Mouse (Mus musculus) erythroid progenitor cell, adult 5-6 weeks (primary cell): ENCODE measurements around the gene Senp1. TPM values are rescaled to one million over a fixed set of nuclear protein-coding genes. Genes with fewer than 3 reads are reported as not detected.

Experiments
- ATAC-seq: replicated peaks from 2 replicates; pipeline ENCODE4 v1.8.0; 2016; ENCODE audit warnings: moderate number of reproducible peaks, mild to moderate bottlenecking, moderate TSS enrichment, inconsistent platforms; ENCODE audit not compliant: poor library complexity, low FRiP score, severe bottlenecking
- total RNA-seq, 2 experiments: library from RNA; stranded (forward) in 1 of 2; stranded (reverse) in 1 of 2; fragments of 150-400 nt in 1 of 2; fragments of 186-747, 209-891 nt in 1 of 2; gene quantifications; 2 replicates each; pipeline versions ENCODE4 v1.2.3 to v1.2.4; 2015 to 2017; ENCODE audit warnings: low replicate concordance in 2 of 2

Gene Senp1
- total RNA-seq (2015; ENCODE audit: low replicate concordance) = 35.0 and 47.4 TPM in 2 replicates
- total RNA-seq (2017; ENCODE audit: low replicate concordance) = 42.2 and 49.9 TPM in 2 replicates

DNA sequence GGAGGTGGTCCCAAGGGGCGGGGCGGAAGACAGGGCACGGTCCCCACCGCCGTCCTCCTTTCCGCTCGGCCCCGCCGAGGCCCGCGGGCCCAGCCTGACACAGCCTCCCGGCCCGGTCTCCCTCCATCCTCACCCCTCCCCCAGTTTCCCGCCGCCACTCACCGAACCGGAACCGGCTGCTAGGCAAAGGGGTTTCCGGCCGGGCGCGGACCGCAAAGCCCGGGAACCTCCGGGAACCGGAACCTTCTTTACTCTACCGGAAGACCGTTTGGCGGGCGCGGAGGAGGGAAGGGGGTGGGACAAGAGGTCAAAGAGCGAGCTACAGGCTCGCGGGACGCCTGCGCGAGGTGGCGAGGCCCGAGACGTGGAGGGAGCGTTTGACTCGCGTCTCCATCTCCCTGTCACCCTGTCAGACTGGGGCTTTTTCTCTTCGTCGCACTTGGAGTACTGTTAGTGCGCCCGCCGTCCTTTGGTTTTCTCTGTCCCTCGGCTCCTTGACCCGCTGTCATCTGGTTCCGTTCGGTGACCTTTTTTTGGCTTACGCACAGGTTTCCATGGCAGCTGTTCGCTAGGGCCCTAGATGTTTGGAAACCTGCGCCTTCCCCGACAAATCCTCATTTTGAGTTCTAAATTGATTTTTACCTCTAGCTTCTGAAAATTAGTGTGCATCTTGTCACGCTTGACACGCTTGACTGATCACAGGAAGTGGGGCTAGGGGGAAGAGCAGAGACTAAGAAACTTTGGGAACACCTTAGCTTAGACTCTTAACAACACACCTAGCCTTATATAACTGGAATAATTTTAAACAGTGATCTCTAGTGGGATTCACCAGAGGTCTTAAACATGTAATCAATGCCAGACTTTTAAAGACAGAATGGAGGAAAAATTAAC, at the start of gene Senp1:
TSS of gene Senp1 (minus strand) at position 624 of the 891 bp plus-strand sequence.
- ATAC-seq = peak; percentile 91

DNA sequence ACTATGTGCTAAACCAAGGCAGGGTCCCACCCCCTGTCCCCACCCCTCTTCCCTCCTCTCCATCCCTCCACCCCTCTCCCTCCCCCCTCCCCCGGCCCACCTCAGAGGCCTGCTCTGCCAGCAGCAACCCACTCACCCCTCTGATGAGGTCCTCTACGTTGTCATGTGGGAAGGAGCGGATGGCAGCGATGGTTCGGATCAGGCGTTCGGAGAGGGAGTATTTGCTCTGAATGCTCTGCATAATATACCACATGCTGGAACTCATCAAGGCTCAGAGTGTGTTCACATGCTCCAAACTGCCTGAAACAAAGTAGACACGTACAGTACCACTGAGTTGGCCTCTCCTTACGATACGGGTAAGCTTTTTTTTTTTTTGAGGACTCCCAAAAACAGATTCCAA, 49.0 kb upstream of the Senp1 start:
- ATAC-seq = no peak

DNA sequence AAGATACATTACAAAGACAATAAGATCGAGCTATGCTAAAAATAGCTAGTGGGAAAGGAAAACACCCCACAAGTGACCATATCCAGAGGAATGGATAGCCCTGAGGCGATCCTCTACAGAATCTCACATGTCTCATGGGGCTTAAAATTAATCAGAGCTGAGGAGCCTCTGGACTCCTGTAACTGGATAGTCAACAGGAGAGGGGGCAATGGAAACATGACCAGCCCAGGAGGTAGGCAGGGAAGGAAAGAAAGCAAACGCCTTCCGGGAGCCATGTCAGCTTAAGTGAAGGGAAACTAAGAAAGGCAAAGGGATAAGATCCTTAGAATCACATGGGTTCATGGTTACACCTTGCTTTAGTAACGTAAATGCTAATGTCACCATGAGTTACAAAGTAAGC, 47.3 kb upstream of the Senp1 start:
- ATAC-seq = no peak

DNA sequence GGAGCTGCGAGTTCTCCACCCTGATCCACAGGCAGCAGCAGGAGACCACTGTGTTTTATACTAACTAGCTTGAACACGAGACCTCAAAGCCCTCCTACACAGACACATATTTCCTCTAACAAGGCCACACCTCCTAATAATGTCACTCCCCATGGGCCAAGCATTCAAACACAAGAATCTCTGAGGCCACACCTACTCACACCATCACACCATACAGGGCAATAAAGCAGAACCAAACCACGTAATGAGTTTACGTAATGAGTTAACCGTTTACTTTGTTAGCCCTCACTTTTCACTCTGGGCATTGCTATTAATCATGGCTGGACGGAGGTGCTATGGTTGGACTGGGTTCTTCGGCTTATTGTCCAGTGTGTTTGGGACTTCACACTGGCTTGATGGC, 46.2 kb upstream of the Senp1 start:
- no peak for ATAC-seq

DNA sequence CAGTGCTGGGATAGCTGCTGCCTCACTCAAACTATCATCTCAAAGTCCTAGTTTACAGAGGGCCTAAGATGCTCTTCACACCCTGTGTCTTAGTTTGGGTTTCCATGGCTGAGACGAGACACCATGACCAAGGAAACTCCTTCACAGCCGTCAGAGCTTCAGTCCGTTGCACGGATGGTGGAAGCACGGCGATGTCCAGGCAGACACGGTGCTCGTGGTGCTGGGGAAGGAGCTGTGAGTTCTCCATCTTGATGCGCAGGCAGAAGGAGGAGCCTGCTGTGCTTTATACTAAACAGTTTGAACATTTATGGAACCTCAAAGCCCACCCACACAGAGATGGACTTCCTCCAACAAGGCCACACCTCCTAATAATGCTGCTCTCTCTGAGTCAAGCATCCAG, 43.3 kb upstream of the Senp1 start:
- ATAC-seq = no peak

DNA sequence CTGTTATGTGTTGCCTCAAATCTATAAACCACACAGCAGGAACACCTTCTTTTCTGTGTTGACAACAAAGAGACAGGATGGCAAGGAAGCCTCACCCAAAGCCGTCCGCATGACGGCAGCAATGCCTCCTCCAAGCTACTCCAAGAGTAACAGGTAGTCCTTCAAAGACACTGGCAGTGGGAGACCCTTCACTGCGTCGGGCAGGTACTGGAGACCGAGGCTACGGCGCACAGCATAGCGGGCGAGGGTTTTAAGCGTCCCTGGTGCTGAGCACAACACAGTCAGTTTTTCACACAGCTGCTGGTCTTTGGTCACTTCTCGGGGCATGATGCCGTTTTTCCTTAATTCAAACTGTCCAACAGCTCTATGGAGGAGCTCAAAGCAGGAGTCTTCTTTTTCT, 42.1 kb upstream of the Senp1 start:
- no peak for ATAC-seq

DNA sequence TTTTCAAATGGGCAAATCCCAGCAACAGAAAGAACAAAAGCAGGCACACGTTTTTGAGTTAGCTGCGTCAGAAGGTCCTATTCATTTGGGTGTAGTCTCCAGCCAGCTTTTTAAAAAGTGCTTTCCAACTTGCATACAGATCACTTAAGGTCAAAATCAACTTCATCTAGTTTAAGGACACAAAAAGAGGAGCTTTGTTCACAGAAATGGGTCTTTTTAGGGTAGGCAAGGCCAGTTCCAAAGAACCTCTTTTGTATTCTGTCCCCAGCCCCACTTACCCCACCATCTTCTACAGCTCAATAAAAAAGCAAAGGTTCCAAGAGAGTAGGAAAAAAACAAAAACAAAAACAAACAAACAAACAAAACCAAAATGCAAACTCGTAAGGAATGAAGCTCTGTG, 41.1 kb upstream of the Senp1 start:
- ATAC-seq = no peak

DNA sequence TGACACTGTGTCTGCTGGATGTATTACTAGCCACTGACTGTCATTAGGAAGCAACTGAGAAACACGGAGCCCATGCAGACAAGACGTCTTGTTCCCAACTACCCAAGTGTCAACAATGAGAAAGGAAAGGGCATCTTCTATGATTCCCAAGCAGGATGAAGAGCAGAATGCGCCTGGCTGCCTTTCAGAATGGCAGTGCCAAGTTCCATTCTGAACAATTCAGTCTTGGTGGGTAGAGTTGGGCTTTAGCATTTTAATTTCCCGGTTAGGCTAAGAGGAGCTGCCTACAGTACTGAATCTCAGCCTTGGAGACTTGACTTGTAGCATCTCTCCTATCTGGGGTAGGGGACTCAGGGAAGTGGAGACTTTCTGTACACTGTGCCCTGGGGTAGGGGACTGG, 40.5 kb upstream of the Senp1 start:
- ATAC-seq = no peak

DNA sequence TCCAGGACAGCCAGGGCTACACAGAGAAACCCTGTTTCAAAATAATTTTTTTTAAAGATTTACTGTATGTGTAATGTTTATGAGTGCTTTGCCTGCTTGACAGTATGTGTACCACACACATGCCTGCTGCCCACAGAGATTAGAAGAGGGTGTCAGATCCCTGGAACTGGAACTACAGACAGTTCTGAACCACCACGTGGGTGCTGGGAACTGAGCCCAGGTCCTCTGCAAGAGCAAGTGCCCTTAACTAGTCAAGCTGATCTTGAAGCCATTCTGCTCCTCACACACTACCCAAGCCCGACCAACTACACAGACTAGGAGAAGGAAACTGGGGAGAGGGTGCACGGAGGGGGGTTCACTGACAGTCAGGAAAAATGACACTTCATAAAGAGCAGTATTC, 39.9 kb upstream of the Senp1 start:
- no peak for ATAC-seq

DNA sequence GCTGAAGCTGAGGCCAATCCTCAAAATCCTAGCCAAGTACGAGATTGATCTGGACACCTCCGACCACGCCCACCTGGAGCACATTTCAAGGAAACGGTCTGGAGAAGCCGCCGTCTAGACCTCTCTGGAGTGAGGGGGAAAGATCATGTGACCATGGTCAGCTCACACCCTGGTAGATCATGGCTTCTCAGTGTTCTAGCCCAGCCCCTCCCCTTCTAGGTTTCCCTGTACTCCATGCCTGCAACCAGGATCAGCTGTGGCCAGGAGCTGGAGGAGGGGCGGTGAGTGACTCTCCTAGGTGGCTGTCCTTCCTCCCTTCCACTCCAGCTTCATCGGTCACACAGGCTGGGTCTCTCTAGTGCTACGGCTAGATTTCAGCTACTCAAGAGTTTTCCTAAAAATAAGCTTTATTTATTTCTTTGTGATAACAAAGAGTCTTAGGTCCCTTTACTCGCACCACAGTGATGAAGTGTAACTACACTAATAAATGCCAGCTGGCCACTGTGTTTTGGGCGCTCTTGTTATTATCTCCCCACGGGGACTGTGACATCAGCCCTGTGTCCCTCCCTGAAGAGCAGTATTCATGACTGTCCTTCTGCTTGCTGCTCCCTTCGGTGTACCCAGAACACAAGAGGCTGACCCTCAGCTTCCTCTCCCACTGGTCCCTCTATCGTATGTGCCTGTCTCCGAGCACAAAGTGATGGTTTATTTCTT, 38.6 kb upstream of the Senp1 start:
- no peak for ATAC-seq

DNA sequence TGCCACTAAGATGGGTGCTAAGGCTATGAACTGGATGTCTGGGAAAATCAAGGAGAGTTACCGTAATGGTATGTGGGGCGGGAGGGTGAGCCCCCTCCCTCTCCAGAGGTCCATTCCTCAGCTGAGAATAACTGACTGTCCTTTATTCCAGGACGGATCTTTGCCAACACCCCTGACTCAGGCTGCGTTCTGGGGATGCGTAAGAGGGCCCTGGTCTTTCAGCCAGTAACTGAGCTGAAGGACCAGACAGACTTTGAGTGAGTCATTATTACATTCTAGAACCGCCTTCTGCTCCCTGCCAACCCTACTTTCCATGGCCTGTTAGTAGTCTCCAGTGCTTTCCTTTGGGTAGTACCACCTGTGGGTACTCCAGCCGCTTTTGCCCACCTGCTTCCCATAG, 37.9 kb upstream of the Senp1 start:
- ATAC-seq = no peak

DNA sequence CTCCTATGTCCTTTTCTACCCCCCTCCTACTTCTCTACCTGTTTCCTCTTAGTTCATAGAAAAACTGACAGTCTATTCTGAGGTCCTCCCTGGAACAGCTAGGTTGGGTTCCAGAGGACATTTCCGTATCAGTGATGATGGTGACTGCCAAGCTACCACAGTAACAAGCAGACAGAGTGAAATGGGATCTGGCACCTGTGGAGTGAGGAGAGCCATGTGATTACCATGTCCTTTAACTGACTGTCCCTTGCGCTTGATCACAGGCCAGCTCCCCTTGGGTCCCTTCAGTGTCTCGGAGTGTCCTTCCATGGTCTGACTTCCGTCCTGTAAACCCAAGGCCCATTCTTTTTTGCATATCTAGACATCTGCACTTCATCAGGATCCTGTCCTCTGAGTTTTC, 37.5 kb upstream of the Senp1 start:
- ATAC-seq = no peak

DNA sequence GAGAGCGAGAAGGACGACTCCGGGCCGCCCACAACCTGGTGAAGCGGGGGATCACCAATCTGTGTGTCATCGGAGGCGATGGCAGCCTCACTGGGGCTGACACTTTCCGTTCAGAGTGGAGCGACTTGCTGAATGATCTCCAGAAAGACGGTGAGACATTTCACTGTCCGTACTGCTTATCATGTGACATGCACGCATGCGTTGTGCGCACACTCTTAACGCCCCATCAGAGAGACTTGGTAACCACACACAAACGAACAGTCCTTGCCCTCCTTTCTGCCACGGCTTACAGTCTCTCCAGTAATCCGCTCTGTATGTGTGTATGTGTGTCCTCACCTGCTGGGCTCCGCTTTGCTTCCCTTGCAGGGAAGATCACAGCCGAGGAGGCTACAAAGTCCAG, 27.3 kb upstream of the Senp1 start:
- ATAC-seq = no peak

DNA sequence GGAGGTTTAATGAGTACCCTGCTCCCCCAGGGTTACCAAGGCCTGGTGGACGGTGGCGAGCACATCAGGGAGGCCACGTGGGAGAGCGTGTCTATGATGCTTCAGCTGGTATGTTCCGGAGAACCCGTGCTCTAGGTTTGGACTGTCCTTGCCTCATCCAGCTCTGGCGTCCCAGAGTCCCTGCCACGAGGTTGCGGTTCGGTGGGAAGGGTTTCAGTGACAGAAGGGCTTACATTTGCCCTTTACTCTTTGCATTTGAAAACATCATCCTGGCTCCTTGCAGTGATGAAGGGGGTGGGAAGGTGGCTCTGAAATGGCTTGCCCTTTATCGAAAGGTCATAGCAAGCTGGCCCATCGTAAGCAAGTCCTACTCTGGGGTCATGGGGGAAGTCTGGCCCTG, 25.8 kb upstream of the Senp1 start:
- no peak for ATAC-seq

DNA sequence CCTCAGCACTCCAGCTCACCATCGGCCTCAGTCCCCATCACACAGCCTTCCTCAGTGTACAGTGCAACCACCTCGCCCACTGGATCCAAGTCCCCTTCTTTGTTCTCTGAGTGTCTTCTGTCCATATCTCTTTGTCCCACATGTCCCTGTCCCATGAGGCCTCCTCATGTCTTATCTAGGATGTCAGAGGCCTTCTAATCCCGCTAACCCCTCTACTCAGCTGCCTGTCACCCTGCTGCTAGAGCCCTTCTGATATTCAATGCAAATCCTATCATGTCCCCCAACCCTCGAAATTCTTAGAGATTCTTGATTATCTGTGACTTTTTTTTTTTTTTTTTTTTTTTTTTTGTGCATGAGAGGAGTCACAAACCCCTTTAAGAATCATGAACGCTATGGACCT, 22.7 kb upstream of the Senp1 start:
- peak; percentile 51; the same call in 1 of the 2 replicates for ATAC-seq

DNA sequence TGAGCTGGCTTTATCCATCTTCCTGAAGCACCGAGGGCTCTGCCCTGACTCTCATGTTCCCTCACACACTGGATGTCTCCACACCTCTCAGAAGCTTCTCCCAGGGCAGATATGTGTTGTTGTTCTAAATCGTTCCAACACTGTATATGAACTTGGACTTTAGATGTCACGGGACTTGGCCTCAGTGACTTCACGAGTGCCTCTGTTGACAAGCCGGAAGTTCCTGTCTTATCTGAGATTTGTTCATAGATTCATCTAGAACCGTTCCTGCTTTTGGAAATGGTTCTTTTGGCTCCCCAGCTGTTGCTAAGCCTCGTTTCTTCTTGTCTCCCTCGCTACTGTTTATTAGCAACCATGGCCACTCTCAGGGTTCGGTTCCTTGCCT, 22.2 kb upstream of the Senp1 start:
- ATAC-seq = no peak

DNA sequence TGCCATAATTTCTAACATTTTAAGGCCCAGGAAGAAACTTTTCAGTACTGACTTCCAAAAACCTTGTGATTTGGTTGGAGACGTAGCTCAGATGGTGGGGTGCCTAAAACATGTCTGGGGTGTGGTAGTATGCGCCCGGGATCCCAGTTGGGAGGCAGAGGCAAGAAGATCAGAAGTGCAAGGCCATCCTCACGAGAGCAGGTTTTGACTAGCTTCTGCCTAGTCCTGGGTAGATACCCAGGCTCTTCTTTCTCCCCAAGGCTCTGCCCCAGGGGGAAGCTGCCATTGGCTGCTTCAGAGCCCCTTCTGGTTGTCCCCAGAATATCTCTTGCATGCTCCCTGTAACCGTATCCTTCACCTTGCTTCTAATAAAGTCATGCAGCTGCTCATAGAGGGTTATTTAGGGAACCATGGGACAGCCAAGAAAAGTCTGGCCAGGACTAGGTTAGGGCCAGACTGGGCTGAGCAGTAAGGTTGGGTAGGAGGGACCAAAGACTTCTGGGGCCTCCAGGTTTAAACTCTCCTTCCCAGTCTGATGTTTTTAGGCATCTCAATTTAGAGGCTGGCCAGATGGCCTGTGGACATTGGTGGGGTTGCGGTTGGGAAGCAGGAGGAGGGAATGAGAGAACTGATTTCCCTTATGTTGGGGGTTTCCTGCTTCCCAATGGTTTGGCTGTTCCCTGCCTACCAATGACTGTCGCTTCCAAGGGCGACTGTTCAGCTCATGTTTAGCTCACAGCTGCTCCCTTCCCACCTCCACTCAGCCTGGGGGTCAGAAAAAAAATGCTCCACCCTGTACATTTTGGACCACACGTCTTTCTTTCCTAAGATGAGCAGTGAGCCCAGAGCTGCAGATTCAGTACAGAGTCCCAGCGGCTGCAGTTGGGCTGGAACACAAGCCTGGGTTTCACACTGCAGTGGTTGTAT, 21.6 kb upstream of the Senp1 start:
- no peak for ATAC-seq

DNA sequence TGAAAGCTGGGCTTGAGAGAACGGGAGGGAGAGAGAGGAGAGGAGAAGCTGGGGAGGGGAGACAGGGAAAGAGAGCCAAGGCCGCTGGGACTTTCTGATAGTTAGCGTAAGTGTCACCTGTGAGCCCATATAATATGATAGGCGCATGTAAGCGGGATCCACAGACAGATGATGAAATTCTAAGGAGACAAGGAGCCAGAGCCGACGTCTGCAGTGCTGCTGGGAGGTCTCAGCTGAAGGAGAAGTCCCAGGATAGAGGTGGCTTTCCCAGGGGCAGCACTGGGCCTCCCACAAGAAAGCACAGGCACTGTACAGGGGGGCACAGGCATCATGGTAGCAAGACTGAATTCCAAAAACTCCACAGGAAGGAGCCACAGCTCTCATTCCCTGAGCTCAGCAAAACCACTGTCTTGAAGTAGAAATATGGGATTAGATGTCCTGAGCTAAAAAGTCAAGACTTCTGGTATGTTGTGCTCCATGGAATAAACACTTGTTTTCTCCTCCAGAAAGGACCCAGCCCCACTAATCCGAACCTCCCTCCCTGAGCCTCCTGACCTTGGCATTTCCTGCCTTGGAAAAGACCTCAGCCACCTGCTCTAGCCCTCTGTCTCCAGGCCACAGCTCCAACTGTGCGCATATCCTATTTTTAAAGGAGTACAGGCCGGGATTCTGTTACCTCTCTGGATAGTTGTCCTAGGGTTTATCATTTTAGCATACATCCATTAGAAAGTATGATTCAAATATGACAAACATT, 20.7 kb upstream of the Senp1 start:
- no peak for ATAC-seq

DNA sequence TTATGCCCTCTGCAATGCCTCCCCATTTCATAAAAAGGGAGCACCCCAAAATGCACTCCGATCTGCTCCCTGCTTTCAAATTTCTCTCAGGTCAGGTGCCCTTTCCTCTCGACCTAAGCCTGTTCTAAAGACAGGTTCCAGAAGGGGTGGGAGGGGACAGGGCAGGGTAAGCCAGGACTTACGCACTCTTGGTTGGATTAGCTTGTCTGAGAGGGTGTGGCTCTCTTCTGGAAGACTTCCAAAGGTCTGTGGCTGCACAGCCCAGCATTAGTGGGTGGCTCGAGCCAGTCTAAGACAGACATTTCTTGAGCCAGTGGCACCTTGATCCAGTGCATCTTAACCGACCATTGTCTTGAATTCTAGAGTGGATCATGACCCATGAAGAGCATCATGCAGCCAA, 18.2 kb upstream of the Senp1 start:
- ATAC-seq = peak; percentile 70
